Mouse (Mus musculus) heart, embryonic 13.5 days (tissue): ENCODE measurements around the gene Bcl2l14. TPM values are rescaled to one million over a fixed set of nuclear protein-coding genes. Genes with fewer than 3 reads are reported as not detected.

Source experiments
- ATAC-seq: fragments of 200-750 bp; cut with Nextera tagmentation; 2 replicates; pipeline ENCODE4 v1.8.0; 2017; ENCODE audit warnings: moderate TSS enrichment; ENCODE audit not compliant: insufficient number of reproducible peaks, low FRiP score, low TSS enrichment; ENCODE audit errors: extremely low read depth
- H3K27ac ChIP-seq: fragments of 300-500 bp; sonication (generic); replicated peaks from 2 replicates; pipeline ENCODE4 v1.5.1; 2015; ENCODE audit warnings: moderate library complexity, mild to moderate bottlenecking, inconsistent platforms
- H3K27me3 ChIP-seq: fragments of 300-500 bp; sonication (generic); replicated peaks from 2 replicates; pipeline ENCODE4 v1.6.1; 2015; ENCODE audit warnings: mild to moderate bottlenecking, inconsistent platforms
- H3K36me3 ChIP-seq: fragments of 300-500 bp; sonication (generic); 2 replicates; pipeline ENCODE4 v1.6.1; 2015; ENCODE audit warnings: mild to moderate bottlenecking, inconsistent platforms
- H3K4me1 ChIP-seq: fragments of 300-500 bp; sonication (generic); 2 replicates; pipeline ENCODE4 v1.6.1; 2015; ENCODE audit warnings: inconsistent platforms
- H3K4me2 ChIP-seq: fragments of 300-500 bp; sonication (generic); 2 replicates; pipeline ENCODE4 v1.6.1; 2015; ENCODE audit warnings: inconsistent platforms, mild to moderate bottlenecking, moderate library complexity
- H3K4me3 ChIP-seq: fragments of 300-500 bp; sonication (generic); 2 replicates; pipeline ENCODE4 v1.5.1; 2015; ENCODE audit warnings: moderate library complexity, mild to moderate bottlenecking, inconsistent platforms
- H3K9ac ChIP-seq: fragments of 300-500 bp; sonication (generic); 2 replicates; pipeline ENCODE4 v1.6.1; 2015; ENCODE audit warnings: inconsistent platforms, mild to moderate bottlenecking, moderate library complexity
- H3K9me3 ChIP-seq: fragments of 300-500 bp; sonication (generic); 2 replicates; pipeline ENCODE4 v1.6.1; 2016; ENCODE audit warnings: inconsistent platforms
- WGBS: fragments of 180-500 bp; shearing (Covaris S2); methylation state at CpG from one replicate; pipeline ENCODE4 v1.1.7; 2015; ENCODE audit warnings: mixed read lengths; 5-methylcytosine and 5-hydroxymethylcytosine counted together
- polyA plus RNA-seq: library from polyadenylated mRNA; unstranded; fragments of >200 nt; fragmentation: Nextera tagmentation; extraction: Ambion mirVana; gene quantifications from 2 replicates; pipeline ENCODE4 v1.2.1, GENCODE M21; 2015

The Bcl2l14 gene
- 0.41 and 0.48 TPM in 2 replicates for polyA plus RNA-seq

DNA sequence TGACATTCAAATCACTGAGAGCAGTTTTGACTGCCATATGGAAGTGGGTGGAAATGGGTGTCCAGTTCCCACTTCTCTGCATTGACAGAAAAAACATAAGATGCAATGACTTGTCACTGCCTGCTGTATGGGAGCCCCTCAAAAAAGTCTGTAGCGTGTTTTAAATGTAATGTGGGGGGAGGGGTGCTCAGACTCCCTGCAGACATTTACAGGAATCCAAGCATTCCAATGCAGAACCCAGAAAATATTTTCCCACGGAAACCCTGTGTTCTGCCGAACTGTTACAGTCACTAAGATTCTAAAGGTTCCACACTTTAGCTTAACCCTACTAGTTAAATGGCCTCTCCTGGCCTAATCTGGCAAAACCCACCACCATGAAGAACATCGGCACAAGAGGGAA, at the start of gene Bcl2l14:
Gene Bcl2l14 (plus strand): TSS at position 301 of the 400 bp plus-strand sequence.
- 61% methylated on average over 4 of the region's 4 CpGs for WGBS
- no peak within 1 kb of the TSS for H3K4me3 ChIP-seq
- no peaks in the 10 kb centered on the region for H3K36me3 ChIP-seq

GRCm38 (mm10) chr6:134348526-134349067, 47.5 kb upstream of the Bcl2l14 start:
- Histone ChIP-seq H3K36me3 (no peaks in the 10 kb centered on the region), H3K9me3 (0 out of 2 replicates have a peak, but pooled peaks cover 3% of the 10 kb centered on the region), H3K9ac (no peak overlapping the region), H3K27me3 (no peaks in the 10 kb centered on the region), H3K4me3 (no peak overlapping the region), H3K4me1 (no peaks in the 10 kb centered on the region), H3K4me2 (no peak overlapping the region), H3K27ac (no peak overlapping the region)
- ATAC-seq: no peak
- WGBS: 89% methylated on average over 7 of the region's 7 CpGs

More for the DNA sequence above, at the start of gene Bcl2l14:
- H3K9ac ChIP-seq: no peak within 1 kb of the TSS
- no peaks in the 10 kb centered on the region for H3K4me1 ChIP-seq
- no peaks in the 10 kb centered on the region for H3K27me3 ChIP-seq
- no peaks in the 10 kb centered on the region for H3K9me3 ChIP-seq
- no peak within 1 kb of the TSS for H3K27ac ChIP-seq
- no peak for ATAC-seq
- H3K4me2 ChIP-seq: no peak within 1 kb of the TSS

DNA sequence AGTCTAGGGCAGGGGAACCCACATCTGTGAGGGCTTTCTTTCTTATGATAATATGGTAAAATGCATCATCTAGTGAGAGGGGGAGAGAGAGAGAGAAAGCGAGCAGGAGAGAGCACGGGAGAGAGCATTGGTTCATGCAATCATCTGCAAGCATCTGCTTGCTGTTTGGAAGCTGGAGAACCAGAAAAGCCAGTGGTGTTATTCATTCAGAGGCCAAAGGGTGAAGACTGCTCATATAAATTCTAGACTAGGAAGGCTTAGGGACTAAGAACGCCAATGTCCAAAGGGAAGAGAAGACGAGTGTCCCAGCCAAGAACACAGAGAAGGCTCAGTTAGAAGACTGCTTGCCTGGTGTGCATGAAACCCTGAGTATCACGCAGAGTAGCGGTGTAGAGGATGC, 43.2 kb upstream of the Bcl2l14 start:
- Histone ChIP-seq H3K9me3 (0 out of 2 replicates have a peak, but pooled peaks cover 3% of the 10 kb centered on the region), H3K27ac (no peak overlapping the region), H3K4me3 (no peak overlapping the region), H3K9ac (no peak overlapping the region), H3K4me1 (no peaks in the 10 kb centered on the region), H3K36me3 (no peaks in the 10 kb centered on the region), H3K27me3 (no peaks in the 10 kb centered on the region), H3K4me2 (no peak overlapping the region)
- 88% methylated on average over 6 of the region's 6 CpGs for WGBS
- ATAC-seq: no peak

DNA sequence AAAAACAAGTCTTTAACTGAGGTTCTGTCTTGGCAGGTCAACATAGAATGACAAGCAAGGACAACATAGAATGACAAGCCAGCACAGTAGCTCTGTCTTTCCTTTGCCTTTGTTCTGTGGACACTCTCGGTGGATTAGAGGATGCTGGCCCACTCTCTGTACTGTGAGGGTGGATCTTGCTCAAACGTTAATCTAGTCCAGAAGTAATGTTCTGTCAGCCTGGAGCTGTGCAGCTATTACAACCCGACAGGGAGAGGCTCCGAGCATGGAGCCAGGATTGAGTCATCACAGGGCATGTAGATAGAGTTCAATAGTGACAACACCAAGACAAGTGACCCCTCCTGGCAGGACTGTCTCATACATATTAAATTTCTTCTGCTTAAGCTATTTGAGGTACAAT, 42.4 kb upstream of the Bcl2l14 start:
- WGBS: 69% methylated on average over 4 of the region's 4 CpGs
- H3K27me3 ChIP-seq: no peaks in the 10 kb centered on the region
- ATAC-seq: no peak

DNA sequence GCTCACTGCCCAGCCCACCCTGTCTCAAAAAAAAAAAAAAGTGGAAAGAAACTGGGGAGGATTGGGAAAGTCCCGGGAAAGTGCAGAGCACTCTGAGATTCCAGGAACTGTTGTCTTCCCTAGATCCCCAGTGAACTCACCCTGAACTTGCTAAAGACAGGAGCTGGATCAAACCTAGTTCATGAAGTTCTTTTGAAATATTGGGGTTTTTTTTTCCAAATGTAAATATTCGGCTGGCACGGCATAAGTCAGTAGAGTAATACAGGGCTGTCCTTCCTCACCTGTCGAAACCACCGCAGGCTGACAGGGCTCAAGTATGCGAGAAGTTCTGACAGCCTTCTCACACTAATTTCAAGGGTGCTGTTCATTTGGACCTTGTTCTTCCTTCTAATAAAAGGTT, 38.5 kb upstream of the Bcl2l14 start:
- Histone ChIP-seq H3K4me3 (no peak overlapping the region), H3K9me3 (0 out of 2 replicates have a peak, but pooled peaks cover 3% of the 10 kb centered on the region), H3K9ac (no peak overlapping the region), H3K36me3 (no peaks in the 10 kb centered on the region), H3K4me2 (no peak overlapping the region), H3K27me3 (no peaks in the 10 kb centered on the region), H3K27ac (no peak overlapping the region), H3K4me1 (no peaks in the 10 kb centered on the region)
- no peak for ATAC-seq
- 63% methylated on average over 6 of the region's 6 CpGs for WGBS

More for the DNA sequence above, 42.4 kb upstream of the Bcl2l14 start:
- H3K27ac ChIP-seq: no peak overlapping the region
- H3K4me1 ChIP-seq: no peaks in the 10 kb centered on the region
- no peak overlapping the region for H3K9ac ChIP-seq
- H3K36me3 ChIP-seq: no peaks in the 10 kb centered on the region
- H3K9me3 ChIP-seq: 0 out of 2 replicates have a peak, but pooled peaks cover 3% of the 10 kb centered on the region
- no peak overlapping the region for H3K4me3 ChIP-seq
- no peak overlapping the region for H3K4me2 ChIP-seq

GRCm38 (mm10) chr6:134360079-134360478, 36.0 kb upstream of the Bcl2l14 start:
- no peaks in the 10 kb centered on the region for H3K36me3 ChIP-seq
- no peaks in the 10 kb centered on the region for H3K27me3 ChIP-seq
- H3K27ac ChIP-seq: no peak overlapping the region
- no peak overlapping the region for H3K4me2 ChIP-seq
- 85% methylated on average over 4 of the region's 4 CpGs for WGBS
- no peaks in the 10 kb centered on the region for H3K9me3 ChIP-seq
- no peak overlapping the region for H3K9ac ChIP-seq
- ATAC-seq: no peak; the same call in 1 of the 2 replicates
- no peaks in the 10 kb centered on the region for H3K4me1 ChIP-seq
- H3K4me3 ChIP-seq: no peak overlapping the region

DNA sequence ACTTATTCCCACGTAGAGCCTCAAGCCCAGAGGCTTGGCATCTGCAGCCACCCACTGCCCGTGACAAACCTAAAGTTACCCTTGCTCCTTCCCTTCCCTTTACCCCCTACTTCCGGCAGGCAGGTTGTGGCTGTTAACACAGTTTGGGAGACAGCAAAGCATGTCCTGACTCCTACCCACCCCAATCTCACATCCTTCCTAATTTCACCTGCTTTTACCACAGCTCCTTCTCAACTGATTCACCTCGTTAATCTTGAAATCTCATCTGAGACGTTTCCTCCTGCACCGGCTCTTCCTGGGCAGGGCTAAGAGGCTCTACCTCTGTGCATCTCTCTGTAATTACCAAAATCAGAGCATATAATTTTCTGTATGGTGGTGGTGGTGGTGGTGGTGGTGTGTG, 31.5 kb upstream of the Bcl2l14 start:
- Histone ChIP-seq H3K9ac (no peak overlapping the region), H3K36me3 (no peaks in the 10 kb centered on the region), H3K9me3 (no peaks in the 10 kb centered on the region), H3K27me3 (no peaks in the 10 kb centered on the region), H3K27ac (no peak overlapping the region), H3K4me2 (no peak overlapping the region), H3K4me1 (peaks cover 14% of the 10 kb centered on the region), H3K4me3 (no peak overlapping the region)
- ATAC-seq: no peak
- WGBS: 52% methylated on average over 6 of the region's 6 CpGs

GRCm38 (mm10) chr6:134365952-134366351, 30.2 kb upstream of the Bcl2l14 start:
- H3K4me2 ChIP-seq: no peak overlapping the region
- H3K27ac ChIP-seq: no peak overlapping the region
- 52% methylated on average over 4 of the region's 4 CpGs for WGBS

GRCm38 (mm10) chr6:134366366-134367351, 29.5 kb upstream of the Bcl2l14 start:
- Histone ChIP-seq H3K9ac (no peak overlapping the region), H3K4me1 (peaks cover 14% of the 10 kb centered on the region), H3K4me2 (no peak overlapping the region), H3K27me3 (no peaks in the 10 kb centered on the region), H3K4me3 (no peak overlapping the region), H3K27ac (peak overlapping the region; percentile 48; the same call in 1 of the 2 replicates), H3K36me3 (no peaks in the 10 kb centered on the region), H3K9me3 (no peaks in the 10 kb centered on the region)
- WGBS: 54% methylated on average over 10 of the region's 10 CpGs
- no peak for ATAC-seq

More at GRCm38 (mm10) chr6:134365952-134366351, 30.2 kb upstream of the Bcl2l14 start:
- Histone ChIP-seq H3K9ac (no peak overlapping the region), H3K4me3 (no peak overlapping the region), H3K9me3 (no peaks in the 10 kb centered on the region), H3K36me3 (no peaks in the 10 kb centered on the region), H3K4me1 (peaks cover 14% of the 10 kb centered on the region), H3K27me3 (no peaks in the 10 kb centered on the region)
- no peak for ATAC-seq

- Histone ChIP-seq H3K4me3 (no peak overlapping the region), H3K9me3 (no peaks in the 10 kb centered on the region), H3K27ac (peak overlapping the region; percentile 48; the same call in 1 of the 2 replicates), H3K36me3 (no peaks in the 10 kb centered on the region), H3K4me2 (no peak overlapping the region), H3K9ac (no peak overlapping the region), H3K27me3 (no peaks in the 10 kb centered on the region), H3K4me1 (peaks cover 14% of the 10 kb centered on the region)
- no peak for ATAC-seq
- WGBS: 57% methylated on average over 12 of the region's 12 CpGs
These were observed 28.5 kb upstream of the Bcl2l14 start for GRCm38 (mm10) chr6:134367366-134368281.

- H3K4me2 ChIP-seq: no peak overlapping the region
- no peaks in the 10 kb centered on the region for H3K27me3 ChIP-seq
- no peaks in the 10 kb centered on the region for H3K9me3 ChIP-seq
- 52% methylated on average over 2 of the region's 2 CpGs for whole genome bisulfite sequencing
- H3K4me1 ChIP-seq: peaks cover 11% of the 10 kb centered on the region
- ATAC-seq: no peak
- no peaks in the 10 kb centered on the region for H3K36me3 ChIP-seq
- no peak overlapping the region for H3K9ac ChIP-seq
- no peak overlapping the region for H3K27ac ChIP-seq
- no peak overlapping the region for H3K4me3 ChIP-seq
These were observed 23.2 kb upstream of the Bcl2l14 start for GRCm38 (mm10) chr6:134372946-134373345.
